15 mouse cellular contexts compared by ENCODE assay signal in the genomic region with DNA sequence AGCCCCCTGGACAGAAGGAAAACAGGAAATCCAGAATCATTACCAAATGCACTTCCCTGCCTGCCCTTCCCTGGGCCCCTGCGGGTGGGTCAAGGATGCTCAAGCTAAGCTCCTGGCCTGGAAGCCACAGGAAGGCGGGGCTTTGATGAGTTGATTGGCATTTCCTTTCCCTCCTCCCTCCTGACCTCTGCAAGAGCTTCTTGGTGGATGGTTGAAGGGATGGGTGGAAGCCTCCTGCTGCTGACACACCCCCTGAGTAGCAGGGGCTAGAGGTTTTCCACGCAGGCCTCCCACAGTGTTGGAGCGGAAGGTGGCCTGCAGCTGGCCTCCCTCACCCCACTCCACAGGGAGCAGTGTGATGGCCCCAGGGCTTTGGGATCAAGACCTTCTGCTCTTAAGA.
A peak's percentile ranks its signal among the peaks of the same experiment; 100 is the strongest.
DNase-seq lines count a peak whose midpoint lies in the region; ATAC-seq and TF ChIP-seq lines count a peak whose summit lies in the region.
"Had no signal": no experiment of that assay in that cellular context is flagged by ENCODE, and none has a peak within 500 bp of the region (broad histone marks: within the 10 kb centered on the region; RNA-seq: fewer than 3 reads in every experiment).

No protein-coding gene starts in this region.

- in situ Hi-C loops in ES-E14 (cut with MboI; ENCODE audit: low sequenced_read_pairs in 2 of 2, unreplicated experiment in 2 of 2): no loop called here

- H3K27me3 ChIP-seq in intestine, embryonic 16.5 days (replicated peaks; ENCODE audit: control insufficient read depth, insufficient read depth, low read length): no peaks in the 10 kb centered on the region
- H3K27me3 ChIP-seq in intestine, postnatal 0 days (replicated peaks; ENCODE audit: control insufficient read depth, insufficient read depth, low read length): no peaks in the 10 kb centered on the region
- H3K27me3 ChIP-seq in embryonic facial prominence, embryonic 10.5 days (replicated peaks; ENCODE audit: low read depth, poor library complexity, severe bottlenecking): no peaks in the 10 kb centered on the region
- H3K27me3 ChIP-seq in kidney, postnatal 0 days (ENCODE audit: insufficient read depth, low read length): no peaks in the 10 kb centered on the region
- peaks cover 20% of the 10 kb centered on the region for H3K27me3 ChIP-seq in heart, embryonic 10.5 days (ENCODE audit: insufficient read depth, poor library complexity, severe bottlenecking)
- H3K27me3 ChIP-seq: midbrain, embryonic 15.5 days had no signal

- H3K9ac ChIP-seq in intestine, embryonic 16.5 days (ENCODE audit: low read depth, low read length): no peak overlapping the region
- no peak overlapping the region for H3K9ac ChIP-seq in intestine, postnatal 0 days (ENCODE audit: low read depth, low read length)
- H3K9ac ChIP-seq in ES-E14 (ENCODE audit: insufficient read depth, low read depth, low read length, poor library complexity, severe bottlenecking): no peak overlapping the region
- no peak overlapping the region for H3K9ac ChIP-seq in kidney, postnatal 0 days (ENCODE audit: low read depth, low read length)
- H3K9ac ChIP-seq: heart, embryonic 12.5 days; midbrain, embryonic 15.5 days had no signal

- H3K4me2 ChIP-seq in intestine, embryonic 16.5 days (ENCODE audit: low read depth, low read length): no peak overlapping the region
- no peak overlapping the region for H3K4me2 ChIP-seq in intestine, postnatal 0 days (replicated peaks; ENCODE audit: low read depth)
- no peak overlapping the region for H3K4me2 ChIP-seq in kidney, postnatal 0 days (ENCODE audit: low read length)
- H3K4me2 ChIP-seq: heart, embryonic 12.5 days; midbrain, embryonic 15.5 days had no signal

- DNase-seq in ES-E14 (ENCODE audit: low read depth, low spot score): peak; percentile 31
- DNase-seq in embryonic facial prominence, embryonic 10.5 days (ENCODE audit: low spot score): peak; percentile 83
- DNase-seq in kidney, postnatal 0 days (ENCODE audit: low spot score): peak; percentile 35
- no peak for DNase-seq in right cerebral cortex, adult 2 months (ENCODE audit: low spot score in 2 of 2)
- no peak for DNase-seq in MN1 (ENCODE audit: low spot score)
- DNase-seq in heart, embryonic 10.5 days (ENCODE audit: low spot score): no peak
- DNase-seq: adrenal gland, adult 8-10 months; cerebellum, adult 18-20 months; heart, postnatal 36 days; layer of hippocampus, adult 9-11 months; thymus, postnatal 14 days had no signal

- H3K4me1 ChIP-seq in intestine, embryonic 16.5 days (ENCODE audit: control insufficient read depth, insufficient read depth, low read length): peaks cover 2% of the 10 kb centered on the region; the same call in 1 of the 2 replicates
- no peaks in the 10 kb centered on the region for H3K4me1 ChIP-seq in intestine, postnatal 0 days (replicated peaks; ENCODE audit: control insufficient read depth, insufficient read depth, low read length)
- H3K4me1 ChIP-seq in ES-E14 (ENCODE audit: control insufficient read depth in 2 of 2, insufficient read depth in 2 of 2, low read length in 2 of 2, poor library complexity in 1 of 2): peaks cover 0 to 10% of the 10 kb centered on the region in 2 experiments; a peak in 2 of 4 replicates
- peaks cover 69% of the 10 kb centered on the region for H3K4me1 ChIP-seq in embryonic facial prominence, embryonic 10.5 days
- H3K4me1 ChIP-seq in kidney, postnatal 0 days (replicated peaks; ENCODE audit: insufficient read depth, low read length): no peaks in the 10 kb centered on the region
- H3K4me1 ChIP-seq in heart, embryonic 10.5 days: peaks cover 24% of the 10 kb centered on the region
- H3K4me1 ChIP-seq: heart, embryonic 12.5 days had no signal

- TF ChIP-seq CTCF in intestine, postnatal 0 days (IDR thresholded peaks at IDR 0.05; ENCODE audit: low read depth): no peak
- TF ChIP-seq CTCF in kidney, postnatal 0 days (IDR thresholded peaks at IDR 0.05; ENCODE audit: low read depth): no peak

- ATAC-seq in intestine, embryonic 16.5 days: 0 out of 2 replicates have a peak, but pooled peaks have one; percentile 44
- ATAC-seq in intestine, postnatal 0 days: no peak
- no peak for ATAC-seq in kidney, postnatal 0 days (replicated peaks; ENCODE audit: low FRiP score, low read depth)
- ATAC-seq: midbrain, embryonic 15.5 days had no signal

- H3K36me3 ChIP-seq in intestine, embryonic 16.5 days (ENCODE audit: control insufficient read depth, insufficient read depth, low read length): no peaks in the 10 kb centered on the region
- H3K36me3 ChIP-seq in intestine, postnatal 0 days (ENCODE audit: control insufficient read depth, insufficient read depth): no peaks in the 10 kb centered on the region
- no peaks in the 10 kb centered on the region for H3K36me3 ChIP-seq in ES-E14 (ENCODE audit: control insufficient read depth, insufficient read depth, low read length, poor library complexity, severe bottlenecking)
- H3K36me3 ChIP-seq in embryonic facial prominence, embryonic 10.5 days (replicated peaks): no peaks in the 10 kb centered on the region
- H3K36me3 ChIP-seq in kidney, postnatal 0 days (ENCODE audit: insufficient read depth, low read length): no peaks in the 10 kb centered on the region
- no peaks in the 10 kb centered on the region for H3K36me3 ChIP-seq in heart, embryonic 10.5 days
- H3K36me3 ChIP-seq: heart, embryonic 12.5 days; midbrain, embryonic 15.5 days had no signal

- H3K9me3 ChIP-seq in intestine, embryonic 16.5 days (ENCODE audit: control insufficient read depth, low read length): no peaks in the 10 kb centered on the region
- H3K9me3 ChIP-seq in intestine, postnatal 0 days (ENCODE audit: control insufficient read depth): no peaks in the 10 kb centered on the region
- H3K9me3 ChIP-seq in ES-E14 (ENCODE audit: control insufficient read depth, insufficient read depth, low read depth, low read length): no peaks in the 10 kb centered on the region
- 0 out of 2 replicates have a peak, but pooled peaks cover 7% of the 10 kb centered on the region for H3K9me3 ChIP-seq in embryonic facial prominence, embryonic 10.5 days
- no peaks in the 10 kb centered on the region for H3K9me3 ChIP-seq in kidney, postnatal 0 days (replicated peaks; ENCODE audit: low read length)
- H3K9me3 ChIP-seq in heart, embryonic 10.5 days: no peaks in the 10 kb centered on the region
- H3K9me3 ChIP-seq: midbrain, embryonic 15.5 days had no signal

- H3K27ac ChIP-seq in intestine, embryonic 16.5 days (ENCODE audit: low read length): no peak overlapping the region
- no peak overlapping the region for H3K27ac ChIP-seq in intestine, postnatal 0 days (ENCODE audit: low read depth, low read length)
- H3K27ac ChIP-seq in ES-E14 (ENCODE audit: insufficient read depth, low read depth, low read length, poor library complexity, severe bottlenecking): no peak overlapping the region
- peak overlapping the region; percentile 77 for H3K27ac ChIP-seq in embryonic facial prominence, embryonic 10.5 days (replicated peaks)
- H3K27ac ChIP-seq in kidney, postnatal 0 days: no peak overlapping the region
- no peak overlapping the region for H3K27ac ChIP-seq in heart, embryonic 10.5 days
- H3K27ac ChIP-seq: midbrain, embryonic 15.5 days had no signal

- WGBS in intestine, embryonic 16.5 days: 58% methylated on average over 4 of the region's 4 CpGs
- WGBS in intestine, postnatal 0 days: 48% methylated on average over 4 of the region's 4 CpGs
- WGBS in embryonic facial prominence, embryonic 10.5 days: 17% methylated on average over 4 of the region's 4 CpGs
- WGBS in kidney, postnatal 0 days: 45% methylated on average over 4 of the region's 4 CpGs
- WGBS in heart, embryonic 10.5 days: 43% methylated on average over 4 of the region's 4 CpGs

- H3K4me3 ChIP-seq in intestine, embryonic 16.5 days (ENCODE audit: low read length): no peak overlapping the region
- no peak overlapping the region for H3K4me3 ChIP-seq in intestine, postnatal 0 days (ENCODE audit: low read depth, low read length)
- no peak overlapping the region for H3K4me3 ChIP-seq in ES-E14 (ENCODE audit: insufficient read depth in 1 of 2, low read depth in 1 of 2, low read length in 2 of 2, poor library complexity in 1 of 2, severe bottlenecking in 1 of 2)
- H3K4me3 ChIP-seq in embryonic facial prominence, embryonic 10.5 days: no peak overlapping the region
- H3K4me3 ChIP-seq in kidney, postnatal 0 days (replicated peaks; ENCODE audit: low read depth, low read length): no peak overlapping the region
- no peak overlapping the region for H3K4me3 ChIP-seq in heart, embryonic 10.5 days
- H3K4me3 ChIP-seq: heart, embryonic 12.5 days; midbrain, embryonic 15.5 days had no signal

TF ChIP-seq in ES-E14, 5 proteins besides CTCF, POLR2A, EP300 and RAD21:
- TF ChIP-seq MAFK (IDR thresholded peaks at IDR 0.05; ENCODE audit: insufficient read depth, low read depth, low read length) (no peak), CHD2 (IDR thresholded peaks at IDR 0.05; ENCODE audit: low read depth, low read length) (no peak), ZC3H11A (IDR thresholded peaks at IDR 0.05; ENCODE audit: borderline replicate concordance, low read depth, low read length) (no peak), HCFC1 (IDR thresholded peaks at IDR 0.05; ENCODE audit: borderline replicate concordance, insufficient read depth, low read length) (no peak), ZNF384 (IDR thresholded peaks at IDR 0.05; ENCODE audit: low read depth, low read length) (no peak)

Comparison
In these comparisons a context has a peak if more than half of its experiments do, and no peak if none do; other contexts are left out.
1. DNase-seq: peak in ES-E14 (single experiment), embryonic facial prominence, embryonic 10.5 days (single experiment) and kidney, postnatal 0 days (single experiment); none in right cerebral cortex, adult 2 months (0 of 2), MN1 (single experiment) and heart, embryonic 10.5 days (single experiment).